Mouse (Mus musculus): ENCODE measurements around the gene Emp1. TPM values are rescaled to one million over a fixed set of nuclear protein-coding genes. Genes with fewer than 3 reads are reported as not detected.
A peak's percentile ranks its signal among the peaks of the same experiment; 100 is the strongest.

Emp1 gene
- total and polyA plus RNA-seq, 2 experiments: 1.3 to 3.0 TPM

- no peaks in the 10 kb centered on the region for H3K36me3 ChIP-seq (ENCODE audit: control insufficient read depth, insufficient read depth, low read length)
- WGBS: 9% methylated on average over 16 of the region's 16 CpGs
- H3K79me2 ChIP-seq (ENCODE audit: control insufficient read depth, insufficient read depth, low read length): no peaks in the 10 kb centered on the region
- no peak for TF ChIP-seq POLR2A (IDR thresholded peaks at IDR 0.05; ENCODE audit: extremely low read depth, insufficient read depth, low read length)
- no peak for TF ChIP-seq CTCF (IDR thresholded peaks at IDR 0.05; ENCODE audit: low read depth, low read length)
- peak; percentile 81 for DNase-seq (ENCODE audit: extremely low read depth, low read depth, low spot score)
- no peak overlapping the region for H3K27ac ChIP-seq (replicated peaks; ENCODE audit: insufficient read depth, low read depth, low read length)
- H3K4me3 ChIP-seq (ENCODE audit: insufficient read depth, low read depth, low read length): no peak overlapping the region
- no peaks in the 10 kb centered on the region for H3K27me3 ChIP-seq (ENCODE audit: control insufficient read depth, insufficient read depth, low read length)
- peaks cover 4% of the 10 kb centered on the region for H3K4me1 ChIP-seq (ENCODE audit: control insufficient read depth, insufficient read depth, low read length)
- no peak overlapping the region for H3K9ac ChIP-seq (ENCODE audit: low read depth, low read length)
These were observed 38.9 kb upstream of the Emp1 start for GRCm38 (mm10) chr6:135323311-135323982.

- Histone ChIP-seq H3K9ac (ENCODE audit: low read depth, low read length) (no peak overlapping the region), H3K79me2 (ENCODE audit: control insufficient read depth, insufficient read depth, low read length) (no peaks in the 10 kb centered on the region), H3K4me3 (ENCODE audit: insufficient read depth, low read depth, low read length) (no peak overlapping the region), H3K27ac (replicated peaks; ENCODE audit: insufficient read depth, low read depth, low read length) (no peak overlapping the region), H3K27me3 (ENCODE audit: control insufficient read depth, insufficient read depth, low read length) (no peaks in the 10 kb centered on the region), H3K36me3 (ENCODE audit: control insufficient read depth, insufficient read depth, low read length) (no peaks in the 10 kb centered on the region), H3K4me1 (ENCODE audit: control insufficient read depth, insufficient read depth, low read length) (peaks cover 4% of the 10 kb centered on the region)
- WGBS: 76% methylated on average over 3 of the region's 3 CpGs
- TF ChIP-seq CTCF (IDR thresholded peaks at IDR 0.05; ENCODE audit: low read depth, low read length): no peak
- TF ChIP-seq POLR2A (IDR thresholded peaks at IDR 0.05; ENCODE audit: extremely low read depth, insufficient read depth, low read length): no peak
- no peak for DNase-seq (ENCODE audit: extremely low read depth, low read depth, low spot score)
These were observed 38.2 kb upstream of the Emp1 start for GRCm38 (mm10) chr6:135324111-135324510.

- Histone ChIP-seq H3K27ac (replicated peaks; ENCODE audit: insufficient read depth, low read depth, low read length) (no peak overlapping the region), H3K4me1 (ENCODE audit: control insufficient read depth, insufficient read depth, low read length) (peaks cover 4% of the 10 kb centered on the region), H3K79me2 (ENCODE audit: control insufficient read depth, insufficient read depth, low read length) (no peaks in the 10 kb centered on the region), H3K36me3 (ENCODE audit: control insufficient read depth, insufficient read depth, low read length) (no peaks in the 10 kb centered on the region), H3K27me3 (ENCODE audit: control insufficient read depth, insufficient read depth, low read length) (no peaks in the 10 kb centered on the region), H3K4me3 (ENCODE audit: insufficient read depth, low read depth, low read length) (no peak overlapping the region), H3K9ac (ENCODE audit: low read depth, low read length) (no peak overlapping the region)
- DNase-seq (ENCODE audit: extremely low read depth, low read depth, low spot score): no peak
- 55% methylated on average over 9 of the region's 9 CpGs for WGBS
- TF ChIP-seq CTCF (IDR thresholded peaks at IDR 0.05; ENCODE audit: low read depth, low read length) (no peak), POLR2A (IDR thresholded peaks at IDR 0.05; ENCODE audit: extremely low read depth, insufficient read depth, low read length) (no peak)
These were observed 37.6 kb upstream of the Emp1 start for GRCm38 (mm10) chr6:135324686-135325300.

- H3K4me3 ChIP-seq (ENCODE audit: insufficient read depth, low read depth, low read length): no peak overlapping the region
- no peak for DNase-seq (ENCODE audit: extremely low read depth, low read depth, low spot score)
- TF ChIP-seq CTCF (IDR thresholded peaks at IDR 0.05; ENCODE audit: low read depth, low read length) (no peak), POLR2A (IDR thresholded peaks at IDR 0.05; ENCODE audit: extremely low read depth, insufficient read depth, low read length) (no peak)
- H3K27ac ChIP-seq (replicated peaks; ENCODE audit: insufficient read depth, low read depth, low read length): no peak overlapping the region
- H3K79me2 ChIP-seq (ENCODE audit: control insufficient read depth, insufficient read depth, low read length): no peaks in the 10 kb centered on the region
- no peaks in the 10 kb centered on the region for H3K36me3 ChIP-seq (ENCODE audit: control insufficient read depth, insufficient read depth, low read length)
- H3K27me3 ChIP-seq (ENCODE audit: control insufficient read depth, insufficient read depth, low read length): no peaks in the 10 kb centered on the region
- H3K4me1 ChIP-seq (ENCODE audit: control insufficient read depth, insufficient read depth, low read length): peaks cover 4% of the 10 kb centered on the region
- no peak overlapping the region for H3K9ac ChIP-seq (ENCODE audit: low read depth, low read length)
- 88% methylated on average over 7 of the region's 7 CpGs for WGBS
These were observed 35.5 kb upstream of the Emp1 start for GRCm38 (mm10) chr6:135326847-135327246.

- Histone ChIP-seq H3K27me3 (ENCODE audit: control insufficient read depth, insufficient read depth, low read length) (no peaks in the 10 kb centered on the region), H3K9ac (ENCODE audit: low read depth, low read length) (no peak overlapping the region), H3K36me3 (ENCODE audit: control insufficient read depth, insufficient read depth, low read length) (no peaks in the 10 kb centered on the region), H3K4me3 (ENCODE audit: insufficient read depth, low read depth, low read length) (no peak overlapping the region), H3K27ac (replicated peaks; ENCODE audit: insufficient read depth, low read depth, low read length) (no peak overlapping the region), H3K4me1 (ENCODE audit: control insufficient read depth, insufficient read depth, low read length) (no peaks in the 10 kb centered on the region), H3K79me2 (ENCODE audit: control insufficient read depth, insufficient read depth, low read length) (no peaks in the 10 kb centered on the region)
- DNase-seq (ENCODE audit: extremely low read depth, low read depth, low spot score): no peak
- TF ChIP-seq CTCF (IDR thresholded peaks at IDR 0.05; ENCODE audit: low read depth, low read length): no peak
- no peak for TF ChIP-seq POLR2A (IDR thresholded peaks at IDR 0.05; ENCODE audit: extremely low read depth, insufficient read depth, low read length)
- WGBS: 90% methylated on average over 4 of the region's 4 CpGs
These were observed 30.4 kb upstream of the Emp1 start for GRCm38 (mm10) chr6:135331916-135332315.

GRCm38 (mm10) chr6:135332737-135333281, 29.5 kb upstream of the Emp1 start:
- no peak overlapping the region for H3K27ac ChIP-seq (replicated peaks; ENCODE audit: insufficient read depth, low read depth, low read length)

More at GRCm38 (mm10) chr6:135332737-135333281, 29.5 kb upstream of the Emp1 start:
- Histone ChIP-seq H3K36me3 (ENCODE audit: control insufficient read depth, insufficient read depth, low read length) (no peaks in the 10 kb centered on the region), H3K4me1 (ENCODE audit: control insufficient read depth, insufficient read depth, low read length) (no peaks in the 10 kb centered on the region), H3K4me3 (ENCODE audit: insufficient read depth, low read depth, low read length) (no peak overlapping the region), H3K79me2 (ENCODE audit: control insufficient read depth, insufficient read depth, low read length) (no peaks in the 10 kb centered on the region), H3K27me3 (ENCODE audit: control insufficient read depth, insufficient read depth, low read length) (no peaks in the 10 kb centered on the region), H3K9ac (ENCODE audit: low read depth, low read length) (no peak overlapping the region)
- no peak for DNase-seq (ENCODE audit: extremely low read depth, low read depth, low spot score)
- TF ChIP-seq CTCF (IDR thresholded peaks at IDR 0.05; ENCODE audit: low read depth, low read length) (no peak), POLR2A (IDR thresholded peaks at IDR 0.05; ENCODE audit: extremely low read depth, insufficient read depth, low read length) (no peak)
- 73% methylated on average over 10 of the region's 10 CpGs for WGBS
